Comparison of ENCODE assay signal across 28 mouse cellular contexts in genomic region chr14:45430066-45430842, GRCm38 (mm10). TPM values are rescaled to one million over a fixed set of nuclear protein-coding genes. Genes with fewer than 3 reads are reported as not detected.
DNase-seq lines count a peak whose midpoint lies in the region; ATAC-seq and TF ChIP-seq lines count a peak whose summit lies in the region.
"Had no signal": no experiment of that assay in that cellular context is flagged by ENCODE, and none has a peak within 500 bp of the region (broad histone marks: within the 10 kb centered on the region; RNA-seq: fewer than 3 reads in every experiment).

No protein-coding gene starts in this region.

- no peak for TF ChIP-seq CTCF in Patski (IDR thresholded peaks at IDR 0.05)
- TF ChIP-seq CTCF in kidney, adult 2 months (conservative IDR thresholded peaks at IDR 0.05; ENCODE audit: insufficient read depth, insufficient read length, low read depth, low read length) = no peak

- CTCF ChIA-PET in Patski (lab: Charles Lee) = no interaction called here

- ATAC-seq in Patski = peak; percentile 91
- ATAC-seq in kidney, embryonic 16.5 days (ENCODE audit: low FRiP score, low TSS enrichment) = peak; percentile 94
- no peak for ATAC-seq in forebrain, embryonic 11.5 days (replicated peaks; ENCODE audit: low FRiP score)
- ATAC-seq: forebrain, embryonic 15.5 days; hindbrain, postnatal 0 days; midbrain, embryonic 13.5 days had no signal

- POLR2A ChIA-PET in Patski (lab: Charles Lee) = no interaction called here

- H3K9ac ChIP-seq in kidney, embryonic 16.5 days (replicated peaks; ENCODE audit: low read length) = no peak overlapping the region
- no peak overlapping the region for H3K9ac ChIP-seq in forebrain, embryonic 11.5 days (ENCODE audit: low read length)
- H3K9ac ChIP-seq: embryonic facial prominence, embryonic 12.5 days; forebrain, embryonic 15.5 days; heart, embryonic 13.5 days; hindbrain, embryonic 12.5 days; liver, embryonic 14.5 days; midbrain, embryonic 13.5 days had no signal

- H3K36me3 ChIP-seq in kidney, adult 2 months (ENCODE audit: control insufficient read depth, insufficient read depth, low read length) = no peaks in the 10 kb centered on the region
- no peaks in the 10 kb centered on the region; the same call in 1 of the 2 replicates for H3K36me3 ChIP-seq in kidney, embryonic 16.5 days (ENCODE audit: insufficient read depth, low read length)
- no peaks in the 10 kb centered on the region for H3K36me3 ChIP-seq in forebrain, embryonic 11.5 days (ENCODE audit: control insufficient read depth, insufficient read depth, low read length)
- H3K36me3 ChIP-seq: embryonic facial prominence, embryonic 12.5 days; forebrain, embryonic 15.5 days; heart, embryonic 13.5 days; hindbrain, embryonic 12.5 days; midbrain, embryonic 13.5 days had no signal

- in situ Hi-C loops in Patski (cut with MboI; ENCODE audit: low pct_unique_long_range_greater_than_20kb) = no loop called here

- peaks cover 9% of the 10 kb centered on the region for H3K4me1 ChIP-seq in kidney, adult 2 months (ENCODE audit: control insufficient read depth, insufficient read depth, low read length)
- no peaks in the 10 kb centered on the region for H3K4me1 ChIP-seq in kidney, embryonic 16.5 days (ENCODE audit: insufficient read depth, low read length)
- H3K4me1 ChIP-seq in forebrain, embryonic 11.5 days (replicated peaks; ENCODE audit: control insufficient read depth, insufficient read depth, low read length) = no peaks in the 10 kb centered on the region
- H3K4me1 ChIP-seq: embryonic facial prominence, embryonic 12.5 days; forebrain, embryonic 15.5 days; heart, embryonic 13.5 days; hindbrain, embryonic 12.5 days; midbrain, embryonic 13.5 days had no signal

- no peak overlapping the region for H3K4me2 ChIP-seq in kidney, embryonic 16.5 days (replicated peaks; ENCODE audit: low read depth, low read length)
- H3K4me2 ChIP-seq in forebrain, embryonic 11.5 days (ENCODE audit: low read depth, low read length, severe bottlenecking) = no peak overlapping the region
- H3K4me2 ChIP-seq: embryonic facial prominence, embryonic 12.5 days; forebrain, embryonic 15.5 days; heart, embryonic 13.5 days; hindbrain, embryonic 12.5 days; midbrain, embryonic 13.5 days had no signal

- H3K27ac ChIP-seq in kidney, adult 2 months (ENCODE audit: insufficient read depth, low read depth, low read length) = peak overlapping the region; percentile 93
- H3K27ac ChIP-seq in kidney, embryonic 16.5 days (ENCODE audit: low read length) = peak overlapping the region; percentile 82
- no peak overlapping the region for H3K27ac ChIP-seq in forebrain, embryonic 11.5 days (ENCODE audit: low read depth, low read length)
- H3K27ac ChIP-seq: embryonic facial prominence, embryonic 12.5 days; forebrain, embryonic 15.5 days; heart, embryonic 13.5 days; hindbrain, embryonic 12.5 days; hindbrain, postnatal 0 days; liver, embryonic 14.5 days; macrophage; midbrain, embryonic 13.5 days; stomach, postnatal 0 days had no signal

- WGBS in kidney, adult 2 months = 33% methylated on average over 13 of the region's 13 CpGs
- 73% methylated on average over 13 of the region's 13 CpGs for WGBS in kidney, embryonic 16.5 days
- WGBS in forebrain, embryonic 11.5 days = 93% methylated on average over 13 of the region's 13 CpGs

- DNase-seq in Patski (ENCODE audit: low read depth, low spot score) = peak; percentile 81
- peak; percentile 93 for DNase-seq in kidney, adult 2 months
- DNase-seq in kidney, postnatal 36 days = peak; percentile 71 to 87
- no peak for DNase-seq in forebrain, embryonic 11.5 days (ENCODE audit: low spot score)
- no peak for DNase-seq in embryo, embryonic 10.5 days (ENCODE audit: low spot score)
- no peak for DNase-seq in spleen, postnatal 10 days (ENCODE audit: low spot score in 2 of 2)
- DNase-seq: adrenal gland, postnatal 14 days; cerebellum, adult 11 months; cerebellum, adult 9-10 months; cerebellum, postnatal 36 days; embryo, embryonic 11 days; heart, postnatal 14 days; left cerebral cortex, postnatal 4 days; lung, adult 2 months; lung, postnatal 10 days; right cerebral cortex, postnatal 25 days; thymus, adult 18-20 months; thymus, postnatal 25 days had no signal

- TF ChIP-seq POLR2A in kidney, adult 2 months (IDR thresholded peaks at IDR 0.05; ENCODE audit: low read depth, low read length) = no peak

- no peaks in the 10 kb centered on the region for H3K27me3 ChIP-seq in Patski
- no peaks in the 10 kb centered on the region for H3K27me3 ChIP-seq in kidney, adult 2 months (replicated peaks; ENCODE audit: control insufficient read depth, insufficient read depth, low read length)
- no peaks in the 10 kb centered on the region for H3K27me3 ChIP-seq in kidney, embryonic 16.5 days (ENCODE audit: insufficient read depth, low read length)
- no peaks in the 10 kb centered on the region for H3K27me3 ChIP-seq in forebrain, embryonic 11.5 days (ENCODE audit: control insufficient read depth, insufficient read depth, low read length)
- H3K27me3 ChIP-seq: embryonic facial prominence, embryonic 12.5 days; forebrain, embryonic 15.5 days; heart, embryonic 13.5 days; hindbrain, embryonic 12.5 days; midbrain, embryonic 13.5 days had no signal

- H3K4me3 ChIP-seq in kidney, adult 2 months (ENCODE audit: insufficient read depth, low read depth, low read length) = no peak overlapping the region
- H3K4me3 ChIP-seq in kidney, embryonic 16.5 days (ENCODE audit: low read length) = no peak overlapping the region
- H3K4me3 ChIP-seq in forebrain, embryonic 11.5 days (ENCODE audit: low read depth, low read length) = no peak overlapping the region
- H3K4me3 ChIP-seq: embryonic facial prominence, embryonic 12.5 days; forebrain, embryonic 15.5 days; heart, embryonic 13.5 days; hindbrain, embryonic 12.5 days; midbrain, embryonic 13.5 days had no signal

- H3K9me3 ChIP-seq in kidney, embryonic 16.5 days (ENCODE audit: low read length) = peaks cover 15% of the 10 kb centered on the region
- H3K9me3 ChIP-seq in forebrain, embryonic 11.5 days (ENCODE audit: control insufficient read depth, low read length) = peaks cover 2% of the 10 kb centered on the region; the same call in 1 of the 2 replicates

RNA-seq across cellular contexts. Expression of gene Gnpnat1, which starts 25.5 kb away (rescaled TPM):
- 101 TPM for polyA plus RNA-seq in Patski (2021)
- polyA plus RNA-seq in kidney, adult 2 months (2012; rRNA removed) = 8.0 and 10.1 TPM in 2 replicates
- 58.1 and 63.0 TPM in 2 replicates for polyA plus RNA-seq in kidney, embryonic 16.5 days (2015; fragmentation: Nextera tagmentation; extraction: Ambion mirVana)
- 33.7 and 33.8 TPM in 2 replicates for polyA plus RNA-seq in forebrain, embryonic 11.5 days (2014; fragmentation: Nextera tagmentation; extraction: Ambion mirVana)

Comparison
In these comparisons a context has a peak if more than half of its experiments do, and no peak if none do; other contexts are left out.
1. DNase-seq: peak in Patski (single experiment), kidney, adult 2 months (single experiment) and kidney, postnatal 36 days (2 of 2); none in forebrain, embryonic 11.5 days (single experiment), embryo, embryonic 10.5 days (single experiment) and spleen, postnatal 10 days (0 of 2).